Mouse (Mus musculus) cerebellum, adult 9-10 months (tissue): Measurements from ENCODE around the gene Eci1.
A peak's percentile ranks its signal among the peaks of the same experiment; 100 is the strongest.

Experiments used
- DNase-seq: peaks from one replicate; pipeline ENCODE4 v3.0.0; 2022

The Eci1 gene

GRCm38 (mm10) chr17:24474557-24474956 is 48.1 kb downstream of the Eci1 start:
- DNase-seq: no peak

DNA sequence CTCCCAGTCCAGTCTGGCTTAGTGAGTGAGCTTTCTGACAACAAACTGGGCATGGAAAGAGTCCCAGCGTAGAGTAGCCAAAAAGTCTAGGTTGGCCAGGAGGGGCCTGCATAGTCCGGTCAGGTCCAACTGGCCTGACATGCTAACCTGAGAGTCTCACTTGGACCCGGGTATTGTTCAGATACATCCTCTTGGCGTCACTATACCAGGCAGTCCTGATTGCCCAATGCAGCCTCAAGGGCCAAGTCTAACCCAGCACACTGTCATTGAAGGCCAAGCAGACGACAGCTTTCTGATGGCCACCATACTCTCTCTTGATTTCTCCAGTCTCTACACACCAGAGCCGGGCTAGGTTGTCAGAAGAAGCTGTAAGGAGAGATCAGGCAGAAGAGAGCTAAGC is 49.1 kb downstream of the Eci1 start:
- no peak for DNase-seq

GRCm38 (mm10) chr17:24476022-24476776 is 49.8 kb downstream of the Eci1 start:
- peak; percentile 58 for DNase-seq

- peak; percentile 63 for DNase-seq
Observed at GRCm38 (mm10) chr17:24477053-24477984, 50.9 kb downstream of the Eci1 start.

DNA sequence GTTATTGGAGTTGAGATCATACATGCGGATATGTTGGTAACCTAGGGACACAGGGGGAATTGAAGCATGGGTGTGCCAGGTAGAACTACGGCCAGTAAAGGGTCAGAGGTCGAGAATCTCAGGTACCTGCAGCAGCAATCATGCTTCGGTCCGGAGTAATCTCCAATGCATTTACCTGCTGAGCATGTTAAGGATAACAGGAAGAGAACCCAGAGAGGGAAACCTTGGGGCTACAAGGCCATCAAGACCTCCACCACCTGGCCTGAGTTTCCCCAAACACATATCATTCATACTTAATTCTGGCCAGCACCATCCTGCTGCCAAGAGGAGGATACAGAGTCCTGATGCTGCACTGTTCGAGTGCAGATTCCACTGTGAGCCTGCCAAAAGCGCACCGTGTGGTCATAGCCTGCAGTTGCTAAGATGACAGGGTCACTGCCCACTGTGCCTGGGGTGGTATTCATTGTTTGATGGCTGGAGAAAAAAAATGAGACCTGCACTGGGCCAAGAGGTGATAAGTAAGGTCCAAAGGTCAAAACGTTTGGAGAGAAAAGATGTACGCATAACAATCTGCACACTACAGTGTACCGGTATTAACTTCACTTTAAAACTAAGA is 51.7 kb downstream of the Eci1 start:
- DNase-seq: peak; percentile 74

DNA sequence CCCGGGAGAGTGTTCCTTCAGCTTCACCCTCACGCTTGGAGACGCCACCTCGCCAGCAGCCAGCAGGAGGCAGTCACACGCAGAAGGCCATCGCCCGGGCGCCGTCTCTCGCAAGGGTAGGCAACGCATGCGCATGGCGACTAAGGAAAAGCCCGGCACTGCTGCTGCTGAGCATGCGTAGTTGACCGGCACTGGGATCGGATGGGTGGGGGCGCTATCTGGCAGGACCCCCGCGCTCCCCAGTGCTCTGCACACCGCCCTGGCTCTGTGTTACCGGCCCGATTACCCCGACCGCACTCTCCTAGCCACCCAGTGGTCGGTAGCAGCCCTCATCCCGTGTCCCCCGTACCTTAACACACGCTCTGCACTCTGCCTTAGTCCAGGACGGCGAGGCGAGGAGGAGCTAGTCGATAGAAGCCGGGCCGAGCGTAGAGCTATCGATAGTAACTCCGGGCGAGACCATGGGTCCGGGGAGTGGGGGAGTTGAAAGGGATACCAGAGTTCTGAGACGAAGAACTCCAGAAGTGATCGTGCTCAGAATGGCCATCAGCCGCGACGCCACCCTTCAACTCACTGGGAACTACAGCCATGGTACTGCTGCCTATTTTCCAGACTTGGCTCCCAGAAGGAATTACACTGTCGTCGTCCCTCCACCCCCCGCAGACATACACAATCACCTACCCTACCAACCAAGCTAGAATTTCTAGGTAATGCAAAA is 52.4 kb downstream of the Eci1 start, which contains the start of gene Mlst8:
Mlst8 (minus strand) TSS at position 416 of the 718 bp plus-strand sequence.
- DNase-seq: peak; percentile 98

GRCm38 (mm10) chr17:24479431-24479830 is 53.0 kb downstream of the Eci1 start:
- no peak for DNase-seq

DNA sequence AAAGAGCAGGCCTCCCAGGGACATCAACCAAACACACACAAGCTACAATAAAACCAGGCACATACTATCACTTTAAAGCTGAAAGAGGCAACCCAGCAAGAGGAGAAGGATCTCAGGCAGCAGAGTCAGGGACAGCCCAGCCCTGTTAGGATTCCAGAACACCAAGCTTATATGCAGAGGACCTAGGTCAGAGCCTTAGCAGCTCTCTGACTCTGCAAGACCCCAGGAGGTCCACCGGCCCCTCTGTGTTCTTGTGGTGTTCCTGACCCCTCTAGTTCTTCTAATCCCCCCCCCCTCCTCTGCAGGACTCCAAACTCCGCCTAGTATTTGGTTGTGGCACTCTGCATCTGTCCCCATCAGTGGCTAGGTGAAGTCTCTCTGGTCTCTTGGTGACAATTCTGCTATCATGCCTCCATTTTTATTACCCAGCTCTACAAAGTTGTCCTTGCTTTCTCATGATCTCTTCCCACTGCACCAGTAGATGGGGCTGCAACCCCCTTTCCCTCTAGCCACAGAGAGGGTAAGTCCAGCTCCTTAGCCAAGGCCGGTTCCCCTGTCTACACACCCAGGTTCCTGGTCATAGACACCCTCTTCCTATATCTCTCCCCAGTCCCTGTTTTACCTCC is 53.9 kb downstream of the Eci1 start:
- DNase-seq: no peak

DNA sequence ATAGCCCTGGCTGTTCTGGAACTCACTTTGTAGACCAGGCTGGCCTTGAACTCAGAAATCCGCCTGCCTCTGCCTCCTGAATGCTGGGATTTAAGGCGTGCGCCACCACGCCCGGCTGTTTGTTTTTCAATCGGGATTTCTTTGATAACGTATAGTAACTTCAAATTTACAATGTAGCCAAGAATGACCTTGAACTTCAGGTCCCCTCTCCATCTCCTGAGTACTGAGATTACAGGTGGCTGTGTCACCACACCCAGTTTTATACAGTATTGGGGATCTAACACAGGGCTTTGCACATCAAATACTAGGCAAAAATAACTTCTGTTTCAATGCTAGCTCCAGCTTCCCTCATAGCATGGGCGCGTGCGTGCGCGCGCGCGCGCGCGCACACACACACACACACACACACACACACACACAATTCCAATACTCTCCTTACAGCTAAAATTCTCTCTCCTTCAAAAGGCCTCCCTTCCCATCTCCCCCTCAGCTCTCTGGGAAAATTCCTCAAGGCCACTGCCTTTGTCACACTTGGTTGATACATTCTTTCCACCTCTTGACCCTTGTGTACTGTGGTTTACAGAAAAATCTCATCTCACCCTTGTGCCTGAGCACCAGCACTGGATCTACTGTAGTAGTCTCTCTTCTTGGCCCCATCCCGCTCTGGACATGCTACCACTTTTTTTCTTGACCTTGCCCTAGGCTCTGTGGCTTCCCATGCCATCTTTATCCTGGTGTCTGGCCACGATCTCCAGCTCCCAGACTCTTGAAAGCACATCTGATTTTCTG is 54.8 kb downstream of the Eci1 start:
- DNase-seq: no peak

DNA sequence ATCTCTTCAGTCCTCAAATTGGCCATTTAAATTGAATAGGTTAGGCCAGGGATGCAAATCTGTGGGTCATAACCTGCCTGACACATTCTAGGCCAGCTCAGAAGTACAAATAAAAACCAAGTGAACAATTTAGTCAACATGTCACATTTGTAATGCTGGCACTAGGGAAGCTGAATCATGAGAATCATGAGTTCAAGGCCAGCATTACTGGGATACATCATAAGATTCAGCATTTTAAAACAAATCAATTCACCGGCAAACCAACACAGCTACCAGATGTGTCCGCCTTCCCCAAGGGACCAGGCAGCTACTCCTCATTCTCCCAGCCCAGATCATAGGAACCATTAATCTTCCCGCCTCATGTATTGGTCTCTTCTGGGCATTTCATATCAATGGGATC is 57.1 kb downstream of the Eci1 start:
- DNase-seq: no peak

DNA sequence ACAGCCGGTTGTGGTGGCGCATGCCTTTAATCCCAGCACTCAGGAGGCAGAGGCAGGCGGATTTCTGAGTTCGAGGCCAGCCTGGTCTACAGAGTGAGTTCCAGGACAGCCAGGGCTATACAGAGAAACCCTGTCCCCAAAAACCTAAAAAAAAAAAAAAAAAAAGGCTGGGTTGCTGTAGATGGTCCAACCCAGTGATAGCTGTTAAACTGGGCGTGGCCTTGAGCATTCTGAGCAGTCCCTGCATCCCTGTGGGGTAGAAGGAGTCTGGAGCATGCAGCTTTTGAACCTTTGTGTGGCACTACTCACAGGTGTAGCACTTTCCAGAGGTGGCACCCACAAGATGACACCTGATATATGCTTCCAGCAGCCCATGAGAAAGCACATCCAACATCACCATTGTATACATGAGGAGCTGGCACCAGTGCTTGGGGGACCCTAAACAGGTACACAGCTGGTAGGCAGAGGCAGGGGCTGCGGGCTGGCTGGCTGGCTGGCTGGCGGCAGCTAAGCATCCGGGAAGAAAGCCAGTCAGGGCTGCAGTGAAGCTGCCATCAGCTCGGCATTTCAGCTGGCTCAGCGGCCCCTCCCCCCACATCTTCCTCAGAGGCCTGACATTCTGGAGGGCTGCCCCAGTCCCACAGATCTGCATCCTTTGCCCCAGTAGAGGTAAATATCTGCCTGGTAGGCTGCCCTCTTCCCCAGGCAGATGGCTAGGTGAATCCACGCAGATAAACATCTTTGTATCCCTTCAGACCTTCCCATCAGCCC is 58.8 kb downstream of the Eci1 start:
- no peak for DNase-seq

DNA sequence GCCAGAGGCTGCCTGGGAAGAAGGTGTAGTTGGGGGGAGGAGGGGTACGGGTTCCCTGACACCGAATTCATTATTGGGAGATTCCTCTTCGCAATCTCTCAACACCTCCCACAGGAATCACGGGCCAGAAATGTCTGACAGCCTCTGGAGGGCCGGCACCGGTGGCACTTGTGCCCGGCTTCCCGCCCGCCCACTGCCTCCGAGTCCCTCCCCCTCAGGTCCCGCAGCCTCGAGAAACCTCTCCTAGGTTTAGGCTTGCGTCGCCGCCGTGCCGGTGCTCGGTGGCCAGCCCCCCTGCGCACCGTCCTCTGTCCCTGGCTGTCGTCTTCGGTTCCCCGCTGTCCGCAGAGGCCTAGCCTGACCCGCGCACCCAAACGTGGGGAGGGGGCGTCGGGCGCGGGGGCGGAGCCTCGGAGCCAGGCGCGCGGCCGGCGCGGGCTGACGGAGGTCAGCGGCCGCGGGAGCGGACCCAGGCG is 61.8 kb downstream of the Eci1 start, which contains the start of gene Caskin1:
Caskin1 (plus strand) TSS at position 416 of the 476 bp plus-strand sequence.
- peak; percentile 79 for DNase-seq

GRCm38 (mm10) chr17:24488662-24489264 is 62.3 kb downstream of the Eci1 start:
- DNase-seq: no peak
